In genomic region chr6:38908401-38908800, GRCm38 (mm10) we compare ENCODE assay signal across 26 mouse cellular contexts. TPM values are rescaled to one million over a fixed set of nuclear protein-coding genes. Genes with fewer than 3 reads are reported as not detected.
DNase-seq lines count a peak whose midpoint lies in the region; ATAC-seq and TF ChIP-seq lines count a peak whose summit lies in the region.
"Had no signal": no experiment of that assay in that cellular context is flagged by ENCODE, and none has a peak within 500 bp of the region (broad histone marks: within the 10 kb centered on the region; RNA-seq: fewer than 3 reads in every experiment).

No protein-coding gene starts in this region.

- H3K4me1 ChIP-seq in kidney, adult 2 months (ENCODE audit: control insufficient read depth, insufficient read depth, low read length) = no peaks in the 10 kb centered on the region
- H3K4me1 ChIP-seq in liver, embryonic 15.5 days (replicated peaks) = peaks cover 70% of the 10 kb centered on the region
- H3K4me1 ChIP-seq: forebrain, embryonic 13.5 days had no signal

- TF ChIP-seq CTCF in kidney, adult 2 months (conservative IDR thresholded peaks at IDR 0.05; ENCODE audit: insufficient read depth, insufficient read length, low read depth, low read length) = no peak
- no peak for TF ChIP-seq CTCF in layer of hippocampus, adult 2 months (conservative IDR thresholded peaks at IDR 0.05)

- H3K9me3 ChIP-seq in liver, embryonic 15.5 days (replicated peaks) = no peaks in the 10 kb centered on the region
- H3K9me3 ChIP-seq: forebrain, embryonic 10.5 days; forebrain, embryonic 13.5 days; heart, embryonic 12.5 days; heart, embryonic 15.5 days; hindbrain, embryonic 10.5 days; hindbrain, embryonic 13.5 days had no signal

- no peak overlapping the region; the same call in 1 of the 2 replicates for H3K9ac ChIP-seq in liver, embryonic 15.5 days
- H3K9ac ChIP-seq: forebrain, embryonic 13.5 days; heart, embryonic 12.5 days; heart, embryonic 15.5 days; hindbrain, embryonic 13.5 days had no signal

- H3K36me3 ChIP-seq in kidney, adult 2 months (ENCODE audit: control insufficient read depth, insufficient read depth, low read length) = no peaks in the 10 kb centered on the region
- H3K36me3 ChIP-seq in liver, embryonic 15.5 days (replicated peaks) = no peaks in the 10 kb centered on the region
- H3K36me3 ChIP-seq: forebrain, embryonic 10.5 days; heart, embryonic 12.5 days; heart, embryonic 15.5 days; hindbrain, embryonic 10.5 days; hindbrain, embryonic 13.5 days had no signal

- 63% methylated on average over 6 of the region's 6 CpGs for WGBS in kidney, adult 2 months
- 79% methylated on average over 6 of the region's 6 CpGs for WGBS in liver, embryonic 15.5 days (ENCODE audit: insufficient replicate concordance)

- no peak for ATAC-seq in liver, embryonic 15.5 days (ENCODE audit: insufficient read depth)
- no peak for ATAC-seq in CD4-positive, CD25-positive, alpha-beta regulatory T cell, adult 4 months
- ATAC-seq: activated CD4-positive, CD25-positive, alpha-beta regulatory T cell, adult 4 months; forebrain, embryonic 13.5 days; forebrain, embryonic 16.5 days; hindbrain, embryonic 16.5 days had no signal

- DNase-seq in kidney, adult 2 months = peak; percentile 58
- no peak for DNase-seq in kidney, adult 8-10 months
- DNase-seq in layer of hippocampus, adult 2 months (ENCODE audit: low spot score in 2 of 2) = no peak
- no peak for DNase-seq in layer of hippocampus, adult 11-12 months (ENCODE audit: low spot score)
- DNase-seq in liver = no peak
- DNase-seq: adrenal gland, adult 8-10 months; adrenal gland, postnatal 25 days; B cell, adult 2 months; cerebellum, adult 18-20 months; cerebellum, adult 9-10 months; gastrocnemius, postnatal 10 days; gastrocnemius, postnatal 36 days; heart, adult 2 months; heart, postnatal 10 days; heart, postnatal 36 days had no signal

- H3K4me3 ChIP-seq in kidney, adult 2 months (ENCODE audit: insufficient read depth, low read depth, low read length) = no peak overlapping the region
- no peak overlapping the region for H3K4me3 ChIP-seq in layer of hippocampus, adult 2 months
- H3K4me3 ChIP-seq in liver, embryonic 15.5 days (replicated peaks) = no peak overlapping the region
- H3K4me3 ChIP-seq: forebrain, embryonic 10.5 days; forebrain, embryonic 13.5 days; heart, adult 2 months; heart, embryonic 12.5 days; heart, embryonic 15.5 days; hindbrain, embryonic 10.5 days; hindbrain, embryonic 13.5 days had no signal

- no peak overlapping the region for H3K4me2 ChIP-seq in liver, embryonic 15.5 days
- H3K4me2 ChIP-seq: forebrain, embryonic 13.5 days; heart, embryonic 12.5 days; heart, embryonic 15.5 days; hindbrain, embryonic 13.5 days had no signal

- H3K27me3 ChIP-seq in kidney, adult 2 months (replicated peaks; ENCODE audit: control insufficient read depth, insufficient read depth, low read length) = no peaks in the 10 kb centered on the region
- H3K27me3 ChIP-seq in liver, embryonic 15.5 days = no peaks in the 10 kb centered on the region; the same call in 1 of the 2 replicates
- H3K27me3 ChIP-seq: forebrain, embryonic 13.5 days; heart, embryonic 12.5 days; heart, embryonic 15.5 days had no signal

- no peak for TF ChIP-seq POLR2A in kidney, adult 2 months (IDR thresholded peaks at IDR 0.05; ENCODE audit: low read depth, low read length)

- H3K27ac ChIP-seq in kidney, adult 2 months (ENCODE audit: insufficient read depth, low read depth, low read length) = no peak overlapping the region
- H3K27ac ChIP-seq in layer of hippocampus, adult 2 months = peak overlapping the region; percentile 28; the same call in 1 of the 2 replicates
- H3K27ac ChIP-seq in liver, embryonic 15.5 days (replicated peaks) = peak overlapping the region; percentile 31; the same call in 1 of the 2 replicates
- H3K27ac ChIP-seq: forebrain, embryonic 10.5 days; forebrain, embryonic 13.5 days; heart, adult 2 months; heart, embryonic 15.5 days; hindbrain, embryonic 10.5 days; hindbrain, embryonic 13.5 days had no signal

RNA-seq across cellular contexts. Expression of gene Hipk2, which starts 32.4 kb away (rescaled TPM):
- polyA plus RNA-seq in kidney, adult 2 months (2012; rRNA removed) = 46.4 and 50.8 TPM in 2 replicates
- 10 to 100 TPM; 55.9 to 59.9 TPM for total RNA-seq in layer of hippocampus, adult 2 months (2021)
- 18.0 and 23.4 TPM in 2 replicates for polyA plus RNA-seq in liver, embryonic 15.5 days (2015; fragmentation: Nextera tagmentation; extraction: Ambion mirVana)
- polyA plus RNA-seq in CD4-positive, CD25-positive, alpha-beta regulatory T cell, adult 4 months (2017; shearing (Covaris generic)) = 10 to 100 TPM; 16.1 to 16.5 TPM

RNA-seq across cellular contexts. Expression of gene Tbxas1, which starts 33.2 kb away (rescaled TPM):
- 19.5 and 21.5 TPM in 2 replicates for polyA plus RNA-seq in kidney, adult 2 months (2012; rRNA removed)
- 1 to 10 TPM; 2.8 TPM for total RNA-seq in layer of hippocampus, adult 2 months (2021)
- polyA plus RNA-seq in liver, embryonic 15.5 days (2015; fragmentation: Nextera tagmentation; extraction: Ambion mirVana) = 9.0 and 10.4 TPM in 2 replicates
- under 1 TPM in 1 of 2 experiments, not detected in 1; 0.91 TPM for polyA plus RNA-seq in CD4-positive, CD25-positive, alpha-beta regulatory T cell, adult 4 months (2017; shearing (Covaris generic))
